Comparison of ENCODE assay signal across 8 mouse cellular contexts in genomic region chr4:140986711-140987395, GRCm38 (mm10). TPM values are rescaled to one million over a fixed set of nuclear protein-coding genes. Genes with fewer than 3 reads are reported as not detected.
DNase-seq lines count a peak whose midpoint lies in the region; ATAC-seq and TF ChIP-seq lines count a peak whose summit lies in the region.

TSS of gene Atp13a2 (plus strand) at chr4:140986873.

- peak within 1 kb of the TSS; percentile 55 for H3K4me2 ChIP-seq in forebrain, embryonic 16.5 days (ENCODE audit: low read length)
- H3K4me2 ChIP-seq in lung, embryonic 14.5 days = peak within 1 kb of the TSS; percentile 88

- peak; percentile 66 for TF ChIP-seq CTCF in layer of hippocampus, adult 2 months (conservative IDR thresholded peaks at IDR 0.05)
- TF ChIP-seq CTCF in lung, embryonic 14.5 days (IDR thresholded peaks at IDR 0.05; ENCODE audit: low read depth) = peak; percentile 35
- TF ChIP-seq CTCF in olfactory bulb, adult 2 months (IDR thresholded peaks at IDR 0.05; ENCODE audit: insufficient read depth, low read depth, low read length) = no peak
- TF ChIP-seq CTCF in thymus, adult 2 months (IDR thresholded peaks at IDR 0.05; ENCODE audit: borderline replicate concordance, control insufficient read depth, extremely low read depth, insufficient read depth, low read length, poor library complexity) = peak; percentile 41; the same call in 1 of the 2 replicates

- DNase-seq in ES-CJ7 (ENCODE audit: low read depth, low spot score) = peak; percentile 78
- peak; percentile 94 for DNase-seq in cerebellum, adult 11-12 months
- peak; percentile 91 to 94 for DNase-seq in heart, postnatal 36 days
- DNase-seq in layer of hippocampus, adult 2 months (ENCODE audit: low spot score in 2 of 2) = peak; percentile 89 to 93
- DNase-seq in lung, embryonic 14.5 days = peak; percentile 93
- peak; percentile 93 for DNase-seq in thymus, adult 2 months

- H3K9ac ChIP-seq in forebrain, embryonic 16.5 days (replicated peaks; ENCODE audit: low read depth, low read length) = peak within 1 kb of the TSS; percentile 93
- H3K9ac ChIP-seq in lung, embryonic 14.5 days = peak within 1 kb of the TSS; percentile 75

- no peaks in the 10 kb centered on the region for H3K9me3 ChIP-seq in forebrain, embryonic 16.5 days (ENCODE audit: control insufficient read depth, low read length)
- no peaks in the 10 kb centered on the region for H3K9me3 ChIP-seq in lung, embryonic 14.5 days (ENCODE audit: low read depth, low read length)

- H3K27me3 ChIP-seq in forebrain, embryonic 16.5 days (replicated peaks; ENCODE audit: control insufficient read depth, insufficient read depth, low read length) = no peaks in the 10 kb centered on the region
- H3K27me3 ChIP-seq in lung, embryonic 14.5 days (ENCODE audit: insufficient read depth, low read length) = no peaks in the 10 kb centered on the region
- H3K27me3 ChIP-seq in thymus, adult 2 months (ENCODE audit: control insufficient read depth, insufficient read depth, low read length) = no peaks in the 10 kb centered on the region

- peak; percentile 93 for ATAC-seq in forebrain, embryonic 16.5 days
- ATAC-seq in lung, embryonic 14.5 days (ENCODE audit: insufficient read depth) = peak; percentile 85

- peaks cover 33% of the 10 kb centered on the region for H3K4me1 ChIP-seq in forebrain, embryonic 16.5 days (replicated peaks; ENCODE audit: control insufficient read depth, insufficient read depth, low read length)
- H3K4me1 ChIP-seq in lung, embryonic 14.5 days (ENCODE audit: insufficient read depth) = peaks cover 5% of the 10 kb centered on the region
- H3K4me1 ChIP-seq in olfactory bulb, adult 2 months (ENCODE audit: control insufficient read depth, insufficient read depth, low read length) = peaks cover 26% of the 10 kb centered on the region
- H3K4me1 ChIP-seq in thymus, adult 2 months (replicated peaks; ENCODE audit: control insufficient read depth, insufficient read depth, low read length) = peaks cover 40% of the 10 kb centered on the region

- peak within 1 kb of the TSS; percentile 84 for H3K4me3 ChIP-seq in forebrain, embryonic 16.5 days (replicated peaks; ENCODE audit: low read length)
- peak within 1 kb of the TSS; percentile 94 for H3K4me3 ChIP-seq in layer of hippocampus, adult 2 months
- H3K4me3 ChIP-seq in lung, embryonic 14.5 days (ENCODE audit: low read depth, low read length) = peak within 1 kb of the TSS; percentile 94
- H3K4me3 ChIP-seq in olfactory bulb, adult 2 months (ENCODE audit: insufficient read depth, low read depth, low read length) = peak within 1 kb of the TSS; percentile 87
- H3K4me3 ChIP-seq in thymus, adult 2 months (ENCODE audit: control insufficient read depth, insufficient read depth, low read length) = peak within 1 kb of the TSS; percentile 64

- intact Hi-C loops in heart, postnatal 36 days (cut with DNase I) = loop anchor here (2.0 to 5.0 kb wide), 2 partner anchors 22 to 45 kb away; no protein-coding TSS in a partner anchor

- TF ChIP-seq POLR2A in olfactory bulb, adult 2 months (IDR thresholded peaks at IDR 0.05; ENCODE audit: insufficient read depth, low read depth, low read length) = peak; percentile 87
- peak; percentile 45; the same call in 1 of the 2 replicates for TF ChIP-seq POLR2A in thymus, adult 2 months (IDR thresholded peaks at IDR 0.05; ENCODE audit: control insufficient read depth, extremely low read depth, insufficient read depth, low read length, poor library complexity)

- H3K27ac ChIP-seq in forebrain, embryonic 16.5 days (ENCODE audit: low read length) = peak within 1 kb of the TSS; percentile 77
- H3K27ac ChIP-seq in layer of hippocampus, adult 2 months = peak within 1 kb of the TSS; percentile 95
- no peak within 1 kb of the TSS for H3K27ac ChIP-seq in lung, embryonic 14.5 days (ENCODE audit: low read depth)
- peak within 1 kb of the TSS; percentile 38; the same call in 1 of the 2 replicates for H3K27ac ChIP-seq in olfactory bulb, adult 2 months (ENCODE audit: insufficient read depth, low read depth, low read length)
- no peak within 1 kb of the TSS for H3K27ac ChIP-seq in thymus, adult 2 months (ENCODE audit: control insufficient read depth, insufficient read depth, low read length)

- H3K36me3 ChIP-seq in forebrain, embryonic 16.5 days (ENCODE audit: control insufficient read depth, insufficient read depth) = no peaks in the 10 kb centered on the region
- no peaks in the 10 kb centered on the region for H3K36me3 ChIP-seq in lung, embryonic 14.5 days (ENCODE audit: insufficient read depth)
- no peaks in the 10 kb centered on the region for H3K36me3 ChIP-seq in thymus, adult 2 months (ENCODE audit: control insufficient read depth, insufficient read depth, low read length)

- under 1% methylated on average over 57 of the region's 58 CpGs for WGBS in forebrain, embryonic 16.5 days
- under 1% methylated on average over 58 of the region's 58 CpGs for WGBS in lung, embryonic 14.5 days
- WGBS in olfactory bulb, adult 2 months = under 1% methylated on average over 58 of the region's 58 CpGs
- under 1% methylated on average over 58 of the region's 58 CpGs for WGBS in thymus, adult 2 months

RNA-seq across cellular contexts. Expression of gene Atp13a2, which starts in this region (rescaled TPM):
- polyA plus RNA-seq in forebrain, embryonic 16.5 days (2015; fragmentation: Nextera tagmentation; extraction: Ambion mirVana) = 126 and 142 TPM in 2 replicates
- total RNA-seq in heart, postnatal 36 days (2021) = 10 to 100 TPM; 16.5 to 17.3 TPM
- total RNA-seq in layer of hippocampus, adult 2 months (2021) = 100 to 1,000 TPM; 155 to 162 TPM
- polyA plus RNA-seq in lung, embryonic 14.5 days (2014; fragmentation: Nextera tagmentation; extraction: Ambion mirVana) = 34.0 and 37.2 TPM in 2 replicates
- polyA plus RNA-seq in olfactory bulb, adult 2 months (2012; ENCODE audit: insufficient read depth, insufficient read length, low replicate concordance, missing spikeins) = not detected in 2 replicates
- polyA plus RNA-seq in thymus, adult 2 months (2012; rRNA removed) = 300 and 301 TPM in 2 replicates

Comparison
In these comparisons a context has a peak if more than half of its experiments do, and no peak if none do; other contexts are left out.
1. RNA of gene Atp13a2 (total RNA-seq): 155 to 162 TPM in layer of hippocampus, adult 2 months; 16.5 to 17.3 TPM in heart, postnatal 36 days; every median in the first group is over 4 times any median in the second.
2. RNA of gene Atp13a2 (polyA plus RNA-seq): 300 to 301 TPM in thymus, adult 2 months, 126 to 142 TPM in forebrain, embryonic 16.5 days and 34.0 to 37.2 TPM in lung, embryonic 14.5 days; not detected in olfactory bulb, adult 2 months; every median in the first group is over 10 times any median in the second.
3. H3K27ac ChIP-seq: peak in forebrain, embryonic 16.5 days (single experiment), layer of hippocampus, adult 2 months (single experiment) and olfactory bulb, adult 2 months (single experiment); none in lung, embryonic 14.5 days (single experiment) and thymus, adult 2 months (single experiment).
4. Peak in every context shown above with its lines, with median percentiles within 50 percentile points of each other: DNase-seq and H3K4me3 ChIP-seq.